ENCODE assay signal across 7 mouse cellular contexts in genomic region chr12:100908298-100909034, GRCm38 (mm10). TPM values are rescaled to one million over a fixed set of nuclear protein-coding genes. Genes with fewer than 3 reads are reported as not detected.
A peak's percentile ranks its signal among the peaks of the same experiment; 100 is the strongest.
DNase-seq lines count a peak whose midpoint lies in the region; ATAC-seq and TF ChIP-seq lines count a peak whose summit lies in the region.

No protein-coding gene starts in this region.

- intact Hi-C loops in gastrocnemius, postnatal 14 days (cut with DNase I; ENCODE audit: low total_unique reads), result loop anchor here (5.0 kb wide), 1 partner anchor 41 kb away; no protein-coding TSS in a partner anchor

- ATAC-seq in lung, embryonic 15.5 days (ENCODE audit: borderline replicate concordance, extremely low read depth, low FRiP score, low TSS enrichment), result no peak
- peak; percentile 50 for ATAC-seq in forebrain, embryonic 11.5 days (replicated peaks; ENCODE audit: low FRiP score)
- ATAC-seq in limb, embryonic 12.5 days (ENCODE audit: insufficient number of reproducible peaks, insufficient read depth, low FRiP score, low TSS enrichment, low read depth), result 0 out of 2 replicates have a peak, but pooled peaks have one; percentile 23
- ATAC-seq in inflammation-experienced regulatory T-cells, adult 6 months, result no peak

- no peak overlapping the region for H3K9ac ChIP-seq in lung, embryonic 15.5 days
- peak overlapping the region; percentile 61 for H3K9ac ChIP-seq in forebrain, embryonic 11.5 days (ENCODE audit: low read length)
- no peak overlapping the region for H3K9ac ChIP-seq in limb, embryonic 12.5 days (replicated peaks)

- H3K4me2 ChIP-seq in lung, embryonic 15.5 days, result peak overlapping the region; percentile 76
- peak overlapping the region; percentile 92 for H3K4me2 ChIP-seq in forebrain, embryonic 11.5 days (ENCODE audit: low read depth, low read length, severe bottlenecking)
- H3K4me2 ChIP-seq in limb, embryonic 12.5 days, result peak overlapping the region; percentile 91

- no peak for TF ChIP-seq CTCF in lung, adult 2 months (IDR thresholded peaks at IDR 0.05; ENCODE audit: insufficient read depth, low read length)

- DNase-seq in lung, adult 2 months, result no peak
- no peak for DNase-seq in forebrain, embryonic 11.5 days (ENCODE audit: low spot score)
- peak; percentile 48 for DNase-seq in splenic B cell, adult 2 months (ENCODE audit: low read depth, low spot score)
- DNase-seq in gastrocnemius, postnatal 14 days, result no peak

- peaks cover 22% of the 10 kb centered on the region for H3K27me3 ChIP-seq in lung, embryonic 15.5 days
- 0 out of 2 replicates have a peak, but pooled peaks cover 4% of the 10 kb centered on the region for H3K27me3 ChIP-seq in forebrain, embryonic 11.5 days (ENCODE audit: control insufficient read depth, insufficient read depth, low read length)
- peaks cover 39% of the 10 kb centered on the region for H3K27me3 ChIP-seq in limb, embryonic 12.5 days
- no peaks in the 10 kb centered on the region for H3K27me3 ChIP-seq in splenic B cell, adult 2 months (ENCODE audit: control insufficient read depth, insufficient read depth, low read length, poor library complexity, severe bottlenecking)

- 0 out of 2 replicates have a peak, but pooled peaks cover 6% of the 10 kb centered on the region for H3K36me3 ChIP-seq in lung, embryonic 15.5 days
- H3K36me3 ChIP-seq in forebrain, embryonic 11.5 days (ENCODE audit: control insufficient read depth, insufficient read depth, low read length), result no peaks in the 10 kb centered on the region; the same call in 1 of the 2 replicates
- no peaks in the 10 kb centered on the region for H3K36me3 ChIP-seq in limb, embryonic 12.5 days
- 0 out of 2 replicates have a peak, but pooled peaks cover 1% of the 10 kb centered on the region for H3K36me3 ChIP-seq in splenic B cell, adult 2 months (ENCODE audit: control insufficient read depth, insufficient read depth, low read length, poor library complexity, severe bottlenecking)

- peak overlapping the region; percentile 33 for H3K4me3 ChIP-seq in lung, embryonic 15.5 days
- no peak overlapping the region for H3K4me3 ChIP-seq in lung, adult 2 months (replicated peaks; ENCODE audit: extremely low read depth, low read depth, low read length)
- H3K4me3 ChIP-seq in forebrain, embryonic 11.5 days (ENCODE audit: low read depth, low read length), result peak overlapping the region; percentile 38
- H3K4me3 ChIP-seq in limb, embryonic 12.5 days (replicated peaks), result peak overlapping the region; percentile 49

- H3K4me1 ChIP-seq in lung, embryonic 15.5 days, result 0 out of 2 replicates have a peak, but pooled peaks cover 5% of the 10 kb centered on the region
- peaks cover 2% of the 10 kb centered on the region; the same call in 1 of the 2 replicates for H3K4me1 ChIP-seq in lung, adult 2 months (ENCODE audit: control insufficient read depth, insufficient read depth, low read length)
- H3K4me1 ChIP-seq in forebrain, embryonic 11.5 days (replicated peaks; ENCODE audit: control insufficient read depth, insufficient read depth, low read length), result peaks cover 4% of the 10 kb centered on the region; the same call in 1 of the 2 replicates
- H3K4me1 ChIP-seq in limb, embryonic 12.5 days (replicated peaks), result peaks cover 37% of the 10 kb centered on the region

- no peaks in the 10 kb centered on the region for H3K9me3 ChIP-seq in lung, embryonic 15.5 days
- H3K9me3 ChIP-seq in forebrain, embryonic 11.5 days (ENCODE audit: control insufficient read depth, low read length), result no peaks in the 10 kb centered on the region
- no peaks in the 10 kb centered on the region for H3K9me3 ChIP-seq in limb, embryonic 12.5 days

- TF ChIP-seq POLR2A in lung, adult 2 months (IDR thresholded peaks at IDR 0.05; ENCODE audit: borderline replicate concordance, extremely low read depth, low read depth, low read length), result no peak

- 21% methylated on average over 10 of the region's 10 CpGs for WGBS in lung, embryonic 15.5 days
- WGBS in lung, adult 2 months, result 29% methylated on average over 10 of the region's 10 CpGs
- WGBS in forebrain, embryonic 11.5 days, result 21% methylated on average over 10 of the region's 10 CpGs
- 24% methylated on average over 10 of the region's 10 CpGs for WGBS in limb, embryonic 12.5 days

- no peak overlapping the region for H3K27ac ChIP-seq in lung, embryonic 15.5 days
- H3K27ac ChIP-seq in forebrain, embryonic 11.5 days (ENCODE audit: low read depth, low read length), result no peak overlapping the region
- H3K27ac ChIP-seq in limb, embryonic 12.5 days, result no peak overlapping the region

RNA-seq across cellular contexts. Expression of gene Gpr68, which starts 0.5 kb away (rescaled TPM):
- polyA plus RNA-seq in lung, embryonic 15.5 days (2015; fragmentation: Nextera tagmentation; extraction: Ambion mirVana), result 0.29 and 0.71 TPM in 2 replicates
- 3.2 and 4.2 TPM in 2 replicates for polyA plus RNA-seq in lung, adult 2 months (2012; rRNA removed)
- 0.13 and 0.15 TPM in 2 replicates for polyA plus RNA-seq in forebrain, embryonic 11.5 days (2014; fragmentation: Nextera tagmentation; extraction: Ambion mirVana)
- polyA plus RNA-seq in limb, embryonic 12.5 days (2016; fragmentation: Nextera tagmentation; extraction: Ambion mirVana), result 0.13 and 0.17 TPM in 2 replicates
- under 1 TPM in 1 of 2 experiments, not detected in 1; 0.18 TPM for total RNA-seq in gastrocnemius, postnatal 14 days (2021)
- polyA plus RNA-seq in inflammation-experienced regulatory T-cells, adult 6 months (2017; shearing (Covaris generic)), result 10 to 100 TPM; 67.5 to 92.0 (median 70.5) TPM

Comparison
In these comparisons a context has a peak if more than half of its experiments do, and no peak if none do; other contexts are left out.
1. ATAC-seq: peak in forebrain, embryonic 11.5 days (single experiment) and limb, embryonic 12.5 days (single experiment); none in lung, embryonic 15.5 days (single experiment) and inflammation-experienced regulatory T-cells, adult 6 months (single experiment).
2. RNA of gene Gpr68, which starts 0.5 kb away (polyA plus RNA-seq): 67.5 to 92.0 TPM in inflammation-experienced regulatory T-cells, adult 6 months; 3.2 to 4.2 TPM in lung, adult 2 months, 0.29 to 0.71 TPM in lung, embryonic 15.5 days, 0.13 to 0.15 TPM in forebrain, embryonic 11.5 days and 0.13 to 0.17 TPM in limb, embryonic 12.5 days; every median in the first group is over 10 times any median in the second.
3. Peak in every context shown above with its lines, with median percentiles within 50 percentile points of each other: H3K4me2 ChIP-seq.